Mouse (Mus musculus) left cerebral cortex, postnatal 4 days (tissue): ENCODE results near the gene Trim63. TPM values are rescaled to one million over a fixed set of nuclear protein-coding genes. Genes with fewer than 3 reads are reported as not detected.

ENCODE experiments used
- DNase-seq: peaks from one replicate; pipeline ENCODE4 v3.0.0-alpha.2; 2022
- intact Hi-C: fragments of 180-260 bp; cut with DNase I; formaldehyde crosslinking; loops from one replicate; pipeline ENCODE4 v1.15.1; 2025
- total RNA-seq, 2 experiments: library from RNA; stranded (reverse); gene quantifications; 2 replicates each; pipeline ENCODE4 v1.2.3; 2021

Trim63 gene
- total RNA-seq, 2 experiments from 2014 or later, result 0.44 to 0.46 TPM

GRCm38 (mm10) chr4:134362586-134362985, 47.7 kb downstream of the Trim63 start:
- no peak for DNase-seq
- intact Hi-C loops, result no loop called here

DNA sequence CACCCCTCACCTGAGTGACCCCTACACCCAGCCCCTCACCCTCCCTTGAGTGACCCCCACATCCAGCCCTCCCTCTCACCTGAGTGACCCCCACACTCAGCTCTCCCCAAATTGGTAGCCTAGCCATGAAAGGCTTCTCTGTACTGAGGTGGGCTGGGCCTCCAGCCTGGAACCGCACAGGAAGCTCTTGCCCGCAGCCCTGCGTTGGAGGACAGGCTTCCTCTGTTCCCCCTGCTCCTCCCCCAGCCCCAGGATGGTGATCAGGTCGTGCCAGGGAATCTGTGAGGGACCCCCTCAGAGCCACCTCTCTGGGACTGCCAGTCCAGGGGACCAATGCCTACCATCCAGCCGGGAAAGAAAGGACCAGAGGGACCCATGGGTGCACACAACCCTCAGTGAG, 50.4 kb downstream of the Trim63 start:
- no peak for DNase-seq
- intact Hi-C loops, result no loop called here

- intact Hi-C loops, result no loop called here
- DNase-seq, result no peak
Observed at GRCm38 (mm10) chr4:134370649-134371221, 55.8 kb downstream of the Trim63 start.

DNA sequence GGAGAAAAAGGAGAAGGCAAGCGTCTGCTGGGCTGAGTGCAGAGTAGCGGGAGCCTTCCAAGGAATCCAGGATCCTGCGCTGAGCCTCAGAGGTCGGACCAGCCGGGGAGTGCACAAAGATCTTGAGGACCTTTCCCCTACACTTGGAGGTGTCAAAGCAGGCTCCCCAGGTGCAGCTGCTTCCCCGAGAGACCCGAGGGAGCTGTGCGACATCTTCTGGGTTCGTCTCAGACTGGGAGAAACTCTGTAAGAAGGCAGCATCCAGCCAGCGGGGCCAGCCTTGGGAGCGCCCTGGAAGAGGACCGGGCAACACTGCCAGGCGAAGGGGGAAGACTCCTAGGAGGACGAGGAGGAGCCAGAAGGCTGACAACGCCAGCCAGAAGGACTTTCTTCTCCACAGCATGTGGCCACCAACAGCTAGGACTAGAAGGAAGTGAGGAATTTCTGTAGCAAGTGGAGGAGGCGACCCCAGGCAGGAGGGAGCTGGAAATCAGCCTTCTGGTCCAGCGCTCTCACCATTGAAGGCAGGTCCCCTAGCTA, 56.5 kb downstream of the Trim63 start:
- DNase-seq, result no peak
- intact Hi-C loops, result no loop called here

GRCm38 (mm10) chr4:134372294-134372747, 57.4 kb downstream of the Trim63 start:
- DNase-seq, result peak; percentile 73
- intact Hi-C loops, result no loop called here

DNA sequence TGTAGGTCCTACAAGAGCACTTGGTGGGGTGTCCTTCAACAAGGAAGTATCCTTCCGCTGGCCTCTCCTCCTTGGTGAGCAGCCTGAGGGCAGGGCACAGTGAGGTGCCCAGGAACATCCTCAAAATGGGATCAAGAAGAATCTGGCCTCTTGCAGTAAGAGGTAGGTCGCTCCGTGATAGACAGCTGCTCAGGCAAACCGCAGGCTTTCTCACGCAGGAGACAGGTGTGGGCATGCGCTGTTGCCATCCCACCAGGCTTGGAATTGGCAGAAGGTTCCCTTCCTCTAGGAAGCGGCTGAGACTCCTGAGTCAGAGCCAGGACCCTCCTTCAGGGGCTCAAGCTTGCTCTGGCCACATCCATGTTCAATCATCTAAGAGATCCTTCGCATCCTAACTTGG, 58.4 kb downstream of the Trim63 start:
- intact Hi-C loops, result no loop called here
- DNase-seq, result no peak

GRCm38 (mm10) chr4:134374306-134374705, 59.4 kb downstream of the Trim63 start:
- intact Hi-C loops, result no loop called here

GRCm38 (mm10) chr4:134378089-134378615, 63.2 kb downstream of the Trim63 start:
- intact Hi-C loops, result no loop called here
- no peak for DNase-seq

More at GRCm38 (mm10) chr4:134374306-134374705, 59.4 kb downstream of the Trim63 start:
- no peak for DNase-seq

Other genes with a start within 250 kb of the Trim63 start
- 1 to 10 TPM; 1.1 to 1.6 TPM for gene Cd52, start 220.0 kb upstream of the Trim63 start, total RNA-seq
- 10 to 100 TPM; 16.9 to 24.0 TPM for gene Ubxn11, start 212.6 kb upstream of the Trim63 start, total RNA-seq
- 100 to 1,000 TPM; 214 to 231 TPM for gene Sh3bgrl3, start 186.3 kb upstream of the Trim63 start, total RNA-seq
- gene Cep85, start 128.0 kb upstream of the Trim63 start, total RNA-seq, result 10 to 100 TPM; 11.2 to 17.0 TPM
- gene Gm7534, start 112.1 kb upstream of the Trim63 start, total RNA-seq, result not detected
- gene Catsper4, start 87.7 kb upstream of the Trim63 start, total RNA-seq, result under 1 TPM in 1 of 2 experiments, not detected in 1; 0.34 TPM
- under 1 TPM; 0.22 to 0.36 TPM for gene Cnksr1, start 76.7 kb upstream of the Trim63 start, total RNA-seq
- not detected for gene E130218I03Rik, start 71.5 kb upstream of the Trim63 start, total RNA-seq
- gene Zfp593, start 69.5 kb upstream of the Trim63 start, total RNA-seq, result 10 to 100 TPM; 15.4 to 16.5 TPM
- not detected for gene Gm30191, start 68.2 kb upstream of the Trim63 start, total RNA-seq
- 1 to 10 TPM; 7.5 to 8.4 TPM for gene Grrp1, start 61.0 kb upstream of the Trim63 start, total RNA-seq
- 10 to 100 TPM; 36.9 to 39.7 TPM for gene Pdik1l, start 27.2 kb upstream of the Trim63 start, total RNA-seq
- gene Slc30a2, start 28.1 kb downstream of the Trim63 start, total RNA-seq, result not detected
- gene Extl1, start 68.7 kb downstream of the Trim63 start, total RNA-seq, result 1 to 10 TPM; 3.9 to 4.1 TPM
- gene Pafah2, start 81.2 kb downstream of the Trim63 start, total RNA-seq, result 10 to 100 TPM; 12.7 to 14.1 TPM
- 1,000 to 10,000 TPM; 3,425 to 3,590 TPM for gene Stmn1, start 153.2 kb downstream of the Trim63 start, total RNA-seq
- gene Paqr7, start 181.6 kb downstream of the Trim63 start, total RNA-seq, result 10 to 100 TPM; 30.7 to 31.7 TPM
- 1 to 10 TPM; 1.4 to 1.8 TPM for gene Aunip, start 195.9 kb downstream of the Trim63 start, total RNA-seq
- 100 to 1,000 TPM in 1 of 2 experiments, 10 to 100 TPM in 1; 99.4 to 102 TPM for gene Mtfr1l, start 220.3 kb downstream of the Trim63 start, total RNA-seq
- gene Selenon, start 237.0 kb downstream of the Trim63 start, total RNA-seq, result 10 to 100 TPM; 30.2 to 30.4 TPM